Mouse (Mus musculus) liver, embryonic 13.5 days (tissue): ENCODE results near the gene Ankef1. TPM values are rescaled to one million over a fixed set of nuclear protein-coding genes. Genes with fewer than 3 reads are reported as not detected.
A peak's percentile ranks its signal among the peaks of the same experiment; 100 is the strongest.

Source experiments
- ATAC-seq: fragments of 200-750 bp; cut with Nextera tagmentation; 2 replicates; pipeline ENCODE4 v1.8.0; 2017; ENCODE audit warnings: low read depth, mild to moderate bottlenecking, moderate number of reproducible peaks, moderate library complexity
- DNase-seq: peaks from one replicate; pipeline ENCODE4 v3.0.0; 2022
- H3K27ac ChIP-seq: fragments of 300-500 bp; sonication (generic); 2 replicates; pipeline ENCODE4 v1.5.1; 2015; ENCODE audit warnings: moderate library complexity, mild to moderate bottlenecking, inconsistent platforms
- H3K27me3 ChIP-seq: fragments of 300-500 bp; sonication (generic); 2 replicates; pipeline ENCODE4 v1.6.1; 2015; ENCODE audit warnings: mild to moderate bottlenecking, inconsistent platforms
- H3K36me3 ChIP-seq: fragments of 300-500 bp; sonication (generic); 2 replicates; pipeline ENCODE4 v1.6.1; 2015; ENCODE audit warnings: mild to moderate bottlenecking, inconsistent platforms
- H3K4me1 ChIP-seq: fragments of 300-500 bp; sonication (generic); replicated peaks from 2 replicates; pipeline ENCODE4 v1.6.1; 2015; ENCODE audit warnings: inconsistent platforms
- H3K4me2 ChIP-seq: fragments of 300-500 bp; sonication (generic); 2 replicates; pipeline ENCODE4 v1.6.1; 2015; ENCODE audit warnings: inconsistent platforms, mild to moderate bottlenecking, moderate library complexity
- H3K4me3 ChIP-seq: fragments of 300-500 bp; sonication (generic); replicated peaks from 2 replicates; pipeline ENCODE4 v1.5.1; 2015; ENCODE audit warnings: mild to moderate bottlenecking, inconsistent platforms
- H3K9ac ChIP-seq: fragments of 300-500 bp; sonication (generic); 2 replicates; pipeline ENCODE4 v1.6.1; 2015; ENCODE audit warnings: mild to moderate bottlenecking, inconsistent platforms
- H3K9me3 ChIP-seq: fragments of 300-500 bp; sonication (generic); replicated peaks from 2 replicates; pipeline ENCODE4 v1.6.1; 2016; ENCODE audit warnings: inconsistent platforms
- WGBS: fragments of 180-500 bp; shearing (Covaris S2); methylation state at CpG from one replicate; pipeline ENCODE4 v1.1.7; 2015; ENCODE audit not compliant: insufficient replicate concordance; 5-methylcytosine and 5-hydroxymethylcytosine counted together
- polyA plus RNA-seq: library from polyadenylated mRNA; unstranded; fragments of >200 nt; fragmentation: Nextera tagmentation; extraction: Ambion mirVana; gene quantifications from 2 replicates; pipeline ENCODE4 v1.2.1, GENCODE M21; 2015

The Ankef1 gene
- polyA plus RNA-seq, 1 experiment from 2014 or later: not detected

DNA sequence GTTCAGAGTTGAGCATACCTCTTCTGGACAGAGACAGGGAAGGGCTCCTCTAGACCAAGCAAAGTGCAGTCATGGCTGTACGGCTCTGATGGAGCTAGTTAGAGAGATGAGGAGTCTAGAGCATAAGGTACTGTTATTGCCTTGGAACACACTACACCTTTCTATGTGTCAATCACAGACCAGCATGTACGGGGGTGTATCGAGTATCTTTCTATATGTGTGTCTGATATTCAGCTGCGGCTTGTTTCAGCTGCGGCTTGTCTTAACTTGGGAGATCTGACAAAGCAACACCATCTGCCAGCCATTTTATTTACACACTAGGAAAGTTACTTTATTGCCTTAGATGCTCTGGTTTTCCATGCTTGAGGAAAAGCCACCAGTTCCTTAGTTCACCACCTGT is 11.1 kb downstream of the Ankef1 start:
- no peak for ATAC-seq
- Histone ChIP-seq H3K36me3 (no peaks in the 10 kb centered on the region), H3K4me2 (no peak overlapping the region), H3K9me3 (no peaks in the 10 kb centered on the region), H3K4me1 (no peaks in the 10 kb centered on the region), H3K4me3 (no peak overlapping the region), H3K9ac (no peak overlapping the region), H3K27me3 (no peaks in the 10 kb centered on the region), H3K27ac (no peak overlapping the region)
- no peak for DNase-seq
- WGBS: 77% methylated on average over 5 of the region's 5 CpGs

DNA sequence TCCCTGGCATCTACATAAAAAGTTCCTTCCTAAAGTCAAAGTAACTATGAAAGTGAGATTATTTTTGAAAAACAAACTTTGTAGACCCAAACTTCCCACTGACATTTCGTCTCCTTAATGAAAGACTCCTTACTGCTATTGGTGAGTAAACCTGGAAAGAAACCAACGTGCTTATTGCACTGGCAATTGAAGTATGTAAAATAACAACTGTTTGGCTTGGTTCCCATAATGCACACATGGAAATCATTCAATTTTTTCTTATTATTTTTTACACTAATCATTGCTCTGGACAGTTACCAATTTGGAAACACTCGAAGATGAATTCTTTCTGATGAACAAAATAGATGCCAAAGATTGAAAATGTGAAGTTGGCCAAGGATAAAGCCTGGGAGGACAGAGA is 12.1 kb downstream of the Ankef1 start:
- H3K27me3 ChIP-seq: no peaks in the 10 kb centered on the region
- H3K36me3 ChIP-seq: no peaks in the 10 kb centered on the region
- H3K9me3 ChIP-seq: no peaks in the 10 kb centered on the region
- H3K4me3 ChIP-seq: no peak overlapping the region
- no peak overlapping the region for H3K9ac ChIP-seq
- no peak overlapping the region for H3K4me2 ChIP-seq
- H3K27ac ChIP-seq: no peak overlapping the region
- DNase-seq (no peak), ATAC-seq (no peak)
- WGBS: 47% methylated on average over 3 of the region's 3 CpGs
- no peaks in the 10 kb centered on the region for H3K4me1 ChIP-seq

DNA sequence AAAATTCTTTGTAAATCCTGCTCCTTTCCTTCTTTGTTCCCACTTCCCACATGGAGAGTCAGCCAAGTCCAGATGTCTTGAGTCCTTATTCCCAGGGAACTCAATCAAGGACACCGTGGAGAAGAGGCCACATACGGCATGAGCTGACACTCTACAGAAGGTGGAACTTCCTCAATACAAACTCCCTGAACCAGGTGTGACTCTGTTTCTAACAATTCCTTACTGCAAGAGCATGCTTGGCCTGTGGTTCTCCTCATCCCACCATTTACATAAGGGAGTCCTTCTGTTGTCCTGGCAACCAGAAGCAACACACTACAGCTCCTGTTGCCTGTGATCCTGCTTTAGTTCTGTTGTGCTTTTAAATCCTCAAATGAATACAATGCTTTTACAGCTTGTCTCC is 13.8 kb downstream of the Ankef1 start:
- no peak for ATAC-seq
- no peak overlapping the region for H3K4me2 ChIP-seq
- H3K9me3 ChIP-seq: no peaks in the 10 kb centered on the region
- no peak overlapping the region for H3K9ac ChIP-seq
- H3K36me3 ChIP-seq: no peaks in the 10 kb centered on the region
- H3K27me3 ChIP-seq: no peaks in the 10 kb centered on the region
- H3K4me1 ChIP-seq: no peaks in the 10 kb centered on the region
- H3K4me3 ChIP-seq: no peak overlapping the region
- no peak overlapping the region for H3K27ac ChIP-seq
- 63% methylated on average over 2 of the region's 2 CpGs for WGBS
- no peak for DNase-seq

DNA sequence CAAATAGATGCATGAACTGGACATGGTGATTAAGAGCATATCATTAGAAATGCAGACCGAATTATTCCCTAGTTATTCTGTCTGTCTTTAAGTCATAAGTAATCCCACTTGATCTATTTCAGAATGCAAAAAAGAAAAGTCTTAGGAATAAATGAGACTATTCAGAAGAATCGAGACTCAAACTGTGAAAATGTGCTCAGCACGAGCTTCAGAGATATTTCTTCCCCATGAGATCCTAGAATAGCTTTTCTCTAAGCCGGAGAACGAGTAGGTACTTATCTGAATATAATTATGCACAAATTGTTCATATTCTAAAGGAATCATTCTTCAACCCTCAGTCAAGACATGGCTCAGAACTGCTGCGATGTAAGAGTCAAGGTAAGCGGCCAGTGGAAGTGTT is 27.2 kb downstream of the Ankef1 start:
- H3K4me1 ChIP-seq: no peaks in the 10 kb centered on the region
- WGBS: 66% methylated on average over 7 of the region's 7 CpGs
- H3K9me3 ChIP-seq: no peaks in the 10 kb centered on the region
- H3K27me3 ChIP-seq: no peaks in the 10 kb centered on the region
- no peak for ATAC-seq
- no peak for DNase-seq
- no peaks in the 10 kb centered on the region for H3K36me3 ChIP-seq
- no peak overlapping the region for H3K9ac ChIP-seq
- H3K27ac ChIP-seq: no peak overlapping the region
- H3K4me3 ChIP-seq: no peak overlapping the region
- H3K4me2 ChIP-seq: no peak overlapping the region

DNA sequence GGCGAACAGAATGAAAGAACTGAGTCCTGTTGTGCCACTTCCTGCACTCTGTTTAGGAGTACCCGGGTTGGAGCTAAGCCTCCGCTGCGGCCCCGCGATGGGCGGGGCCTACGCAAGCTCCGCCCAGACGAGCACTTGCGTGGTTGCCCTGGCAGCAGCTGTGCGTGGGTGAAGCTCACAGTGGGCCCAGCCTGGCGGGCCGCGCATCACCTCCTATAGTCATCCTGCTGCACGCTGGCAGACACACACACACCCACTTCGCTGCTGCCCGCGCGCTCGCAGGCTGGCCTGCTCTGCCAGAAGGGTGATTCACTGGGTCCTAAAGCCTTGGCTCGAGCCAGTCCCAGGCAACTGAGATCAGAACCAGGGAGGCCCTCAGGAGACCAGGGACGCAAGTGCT is 30.3 kb downstream of the Ankef1 start:
- Histone ChIP-seq H3K9me3 (no peaks in the 10 kb centered on the region), H3K4me3 (peak overlapping the region; percentile 51), H3K27me3 (no peaks in the 10 kb centered on the region), H3K27ac (no peak overlapping the region), H3K36me3 (no peaks in the 10 kb centered on the region), H3K4me1 (no peaks in the 10 kb centered on the region), H3K9ac (no peak overlapping the region), H3K4me2 (peak overlapping the region; percentile 63)
- 1% methylated on average over 23 of the region's 23 CpGs for WGBS
- peak; percentile 95 for ATAC-seq
- DNase-seq: peak; percentile 51

DNA sequence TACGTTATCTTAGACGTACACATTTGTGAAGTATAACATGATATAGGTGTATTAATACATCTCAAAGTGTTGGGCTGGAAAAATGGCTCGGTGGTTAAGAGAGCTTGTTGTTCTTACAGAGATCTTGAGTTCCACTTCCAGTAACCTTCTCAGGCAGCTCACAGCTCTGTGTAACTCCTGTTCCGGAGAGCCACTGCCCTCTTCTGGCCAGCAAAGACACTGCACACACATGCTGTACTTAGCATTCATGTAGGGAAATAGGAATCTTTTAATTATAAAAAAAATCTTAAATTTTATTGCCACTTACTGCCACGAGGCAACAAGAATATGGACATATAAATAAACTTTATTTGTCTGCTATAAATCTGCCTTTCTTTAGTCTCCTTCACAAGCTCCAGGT is 56.3 kb downstream of the Ankef1 start:
- no peak for DNase-seq
- Histone ChIP-seq H3K4me2 (no peak overlapping the region), H3K27ac (no peak overlapping the region), H3K36me3 (no peaks in the 10 kb centered on the region), H3K9ac (no peak overlapping the region), H3K4me1 (no peaks in the 10 kb centered on the region), H3K4me3 (no peak overlapping the region), H3K9me3 (no peaks in the 10 kb centered on the region), H3K27me3 (no peaks in the 10 kb centered on the region)
- ATAC-seq: no peak
- 48% methylated on average over 5 of the region's 5 CpGs for WGBS

DNA sequence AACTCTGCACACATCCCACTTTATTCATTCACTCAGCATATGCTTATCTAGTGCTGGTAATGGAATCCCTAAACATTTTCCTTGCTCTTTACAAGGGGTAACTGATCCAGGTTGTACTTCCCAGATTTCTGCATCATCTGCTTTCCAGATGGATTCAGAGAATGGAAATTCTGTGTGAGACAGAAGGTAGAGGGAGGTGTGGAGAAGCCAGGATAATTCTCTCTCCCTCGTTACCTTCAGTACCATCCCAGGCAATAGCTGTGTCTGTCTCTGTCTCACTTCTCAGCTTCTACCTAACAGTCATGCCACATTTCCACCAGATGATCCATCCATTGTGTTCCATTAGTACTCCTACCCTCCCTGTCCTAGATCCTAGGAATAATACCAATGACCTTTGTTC is 60.6 kb downstream of the Ankef1 start:
- Histone ChIP-seq H3K36me3 (no peaks in the 10 kb centered on the region), H3K9me3 (no peaks in the 10 kb centered on the region), H3K27me3 (no peaks in the 10 kb centered on the region), H3K4me1 (no peaks in the 10 kb centered on the region), H3K27ac (no peak overlapping the region), H3K4me3 (no peak overlapping the region), H3K4me2 (no peak overlapping the region), H3K9ac (no peak overlapping the region)
- WGBS: 32% methylated on average over 1 of the region's 1 CpGs
- ATAC-seq (no peak), DNase-seq (no peak)

DNA sequence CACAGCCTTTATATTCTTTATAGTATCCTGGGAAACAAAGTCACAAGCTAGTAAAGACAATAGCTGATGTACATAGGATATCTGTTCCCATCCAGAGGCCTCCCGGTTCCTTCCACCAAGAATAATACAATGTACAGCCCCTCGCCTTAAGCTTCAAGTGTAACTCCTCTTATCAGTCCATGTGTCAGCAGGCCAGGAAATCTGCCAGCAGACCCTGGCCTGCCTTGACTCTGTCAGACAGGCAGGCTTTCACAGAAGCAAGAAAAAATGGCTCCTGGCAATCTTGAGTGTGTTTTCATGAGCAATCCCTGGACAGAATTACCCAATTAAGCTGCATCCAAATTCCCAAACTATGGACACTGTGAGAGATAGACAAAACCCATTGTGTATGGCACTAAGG is 69.1 kb downstream of the Ankef1 start:
- Histone ChIP-seq H3K4me2 (no peak overlapping the region), H3K9ac (no peak overlapping the region), H3K4me3 (no peak overlapping the region), H3K27ac (no peak overlapping the region), H3K36me3 (no peaks in the 10 kb centered on the region), H3K9me3 (no peaks in the 10 kb centered on the region), H3K27me3 (no peaks in the 10 kb centered on the region), H3K4me1 (no peaks in the 10 kb centered on the region)
- no peak for ATAC-seq
- WGBS: 49% methylated on average over 2 of the region's 2 CpGs
- no peak for DNase-seq

DNA sequence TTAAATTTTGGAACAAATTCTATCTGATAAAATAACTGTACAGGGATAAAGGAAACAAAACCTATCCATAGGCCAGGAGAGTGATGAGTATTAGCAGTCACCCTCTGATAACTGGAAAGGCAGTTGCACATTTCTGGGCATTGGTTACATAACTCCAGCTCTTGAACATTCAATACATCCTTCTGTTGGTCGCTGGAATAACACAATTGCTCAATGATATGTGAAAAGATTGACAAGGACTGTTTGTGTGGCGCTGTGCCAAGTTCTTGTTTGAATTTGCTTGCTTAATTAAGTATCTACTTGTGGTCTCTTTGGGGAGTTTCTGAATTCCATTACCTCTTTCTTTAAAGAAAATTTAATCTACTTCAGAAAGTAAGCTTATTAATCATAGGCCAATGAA is 81.1 kb downstream of the Ankef1 start:
- Histone ChIP-seq H3K4me3 (no peak overlapping the region), H3K27me3 (no peaks in the 10 kb centered on the region), H3K4me2 (no peak overlapping the region), H3K9me3 (no peaks in the 10 kb centered on the region), H3K9ac (no peak overlapping the region), H3K36me3 (no peaks in the 10 kb centered on the region), H3K4me1 (no peaks in the 10 kb centered on the region), H3K27ac (no peak overlapping the region)
- ATAC-seq (no peak), DNase-seq (no peak)
- 37% methylated on average over 2 of the region's 2 CpGs for WGBS

DNA sequence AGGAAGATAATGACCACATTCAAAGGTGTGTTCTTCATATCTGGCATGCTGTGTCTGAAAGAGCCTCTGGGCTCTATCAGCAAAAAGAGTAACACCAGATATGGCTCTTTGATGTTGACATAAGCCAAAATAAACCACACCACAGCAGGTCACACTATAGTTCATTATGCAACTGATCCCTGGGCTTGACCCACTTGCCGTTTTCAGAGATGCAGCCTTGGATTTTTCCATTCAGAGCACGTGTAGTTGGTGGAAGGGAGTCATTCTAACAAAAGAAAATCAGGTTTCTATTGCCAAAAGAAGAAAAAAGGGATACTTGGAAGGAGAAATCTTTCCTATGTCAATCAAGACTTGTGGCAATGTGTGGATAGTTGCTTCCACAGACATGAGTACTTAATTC is 87.1 kb downstream of the Ankef1 start:
- ATAC-seq: no peak
- WGBS: 34% methylated on average over 2 of the region's 2 CpGs
- Histone ChIP-seq H3K4me1 (no peaks in the 10 kb centered on the region), H3K9me3 (no peaks in the 10 kb centered on the region), H3K27ac (no peak overlapping the region), H3K27me3 (no peaks in the 10 kb centered on the region), H3K36me3 (no peaks in the 10 kb centered on the region), H3K9ac (no peak overlapping the region), H3K4me3 (no peak overlapping the region), H3K4me2 (no peak overlapping the region)
- DNase-seq: no peak

DNA sequence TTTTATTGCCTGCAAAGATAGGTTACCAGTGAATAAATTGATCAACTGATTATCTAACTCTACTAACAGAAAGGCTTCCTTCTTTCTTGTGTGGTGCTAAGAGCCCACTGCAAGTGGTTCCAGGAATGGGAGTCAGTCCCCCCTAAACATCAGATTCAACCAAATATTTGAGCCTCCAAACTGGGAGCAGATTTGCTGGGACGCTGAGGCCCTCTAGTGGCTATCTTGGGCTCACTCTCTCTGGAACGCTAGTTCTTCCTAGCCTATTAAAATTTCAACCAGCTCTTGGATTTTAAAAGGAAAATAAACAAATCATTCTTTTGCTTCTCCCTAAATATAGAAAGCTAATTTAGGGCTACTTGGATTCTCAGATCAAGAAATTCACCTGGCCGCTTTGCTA is 94.7 kb downstream of the Ankef1 start:
- no peaks in the 10 kb centered on the region for H3K4me1 ChIP-seq
- DNase-seq (no peak), ATAC-seq (no peak)
- H3K27me3 ChIP-seq: no peaks in the 10 kb centered on the region
- no peaks in the 10 kb centered on the region for H3K36me3 ChIP-seq
- no peak overlapping the region for H3K4me2 ChIP-seq
- no peak overlapping the region for H3K27ac ChIP-seq
- no peak overlapping the region for H3K4me3 ChIP-seq
- WGBS: 24% methylated on average over 3 of the region's 3 CpGs
- no peaks in the 10 kb centered on the region for H3K9me3 ChIP-seq
- H3K9ac ChIP-seq: no peak overlapping the region

DNA sequence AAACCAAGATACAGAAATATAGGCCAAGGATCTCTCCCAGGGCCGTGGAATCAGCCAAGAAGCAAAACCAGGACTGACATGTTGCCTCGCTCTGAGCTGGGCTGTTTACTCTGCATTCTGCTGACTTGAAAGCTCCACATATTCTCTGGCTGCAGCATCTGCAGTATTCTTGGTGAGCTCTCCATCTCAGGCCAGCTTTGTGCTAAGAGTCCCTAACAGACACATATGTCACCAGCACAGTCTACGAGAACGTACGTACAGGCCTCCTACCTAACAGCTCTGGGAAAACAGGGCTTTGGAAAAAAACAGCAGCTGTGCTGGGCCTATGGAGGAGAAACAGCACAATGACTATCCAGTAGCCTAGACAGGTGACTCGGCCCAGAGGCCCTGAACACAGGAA is 97.0 kb downstream of the Ankef1 start:
- H3K4me1 ChIP-seq: no peaks in the 10 kb centered on the region
- H3K4me3 ChIP-seq: no peak overlapping the region
- H3K9me3 ChIP-seq: no peaks in the 10 kb centered on the region
- H3K27me3 ChIP-seq: no peaks in the 10 kb centered on the region
- H3K27ac ChIP-seq: no peak overlapping the region
- DNase-seq: no peak
- 58% methylated on average over 6 of the region's 6 CpGs for WGBS
- no peaks in the 10 kb centered on the region for H3K36me3 ChIP-seq
- no peak overlapping the region for H3K4me2 ChIP-seq
- H3K9ac ChIP-seq: no peak overlapping the region
- ATAC-seq: no peak
